Mouse (Mus musculus) lung, postnatal 0 days (tissue): ENCODE data around the gene Farp1. TPM values are rescaled to one million over a fixed set of nuclear protein-coding genes. Genes with fewer than 3 reads are reported as not detected.
A peak's percentile ranks its signal among the peaks of the same experiment; 100 is the strongest.

ENCODE experiments used
- ATAC-seq: fragments of 200-750 bp; cut with Nextera tagmentation; 2 replicates; pipeline ENCODE4 v1.8.0; 2017; ENCODE audit warnings: moderate library complexity
- DNase-seq: peaks from one replicate; pipeline ENCODE4 v3.0.0-alpha.2; 2016; ENCODE audit warnings: low spot score
- H3K27ac ChIP-seq: fragments of 300-500 bp; sonication (generic); 2 replicates; pipeline ENCODE4 v1.5.1; 2014; ENCODE audit warnings: antibody characterized with exemption, mild to moderate bottlenecking, low read length, mixed read lengths
- H3K27me3 ChIP-seq: fragments of 300-500 bp; sonication (generic); replicated peaks from 2 replicates; pipeline ENCODE4 v1.6.1; 2014; ENCODE audit warnings: low read length, mixed read lengths; ENCODE audit not compliant: insufficient read depth
- H3K36me3 ChIP-seq: fragments of 300-500 bp; sonication (generic); 2 replicates; pipeline ENCODE4 v1.6.1; 2014; ENCODE audit warnings: low read length, mixed read lengths; ENCODE audit not compliant: insufficient read depth
- H3K4me1 ChIP-seq: fragments of 300-500 bp; sonication (generic); 2 replicates; pipeline ENCODE4 v1.6.1; 2014; ENCODE audit warnings: antibody characterized with exemption, low read depth, low read length, mixed read lengths; ENCODE audit not compliant: insufficient read depth
- H3K4me2 ChIP-seq: fragments of 300-500 bp; sonication (generic); replicated peaks from 2 replicates; pipeline ENCODE4 v1.6.1; 2014; ENCODE audit warnings: low read depth, mild to moderate bottlenecking, low read length, moderate library complexity, mixed read lengths
- H3K4me3 ChIP-seq: fragments of 300-500 bp; sonication (generic); 2 replicates; pipeline ENCODE4 v1.5.1; 2014; ENCODE audit warnings: low read depth, low read length
- H3K9ac ChIP-seq: fragments of 300-500 bp; sonication (generic); replicated peaks from 2 replicates; pipeline ENCODE4 v1.6.1; 2014; ENCODE audit warnings: low read depth, mild to moderate bottlenecking
- H3K9me3 ChIP-seq: fragments of 300-500 bp; sonication (generic); 2 replicates; pipeline ENCODE4 v1.6.1; 2016; ENCODE audit warnings: low read length, mixed read lengths
- CTCF ChIP-seq: IDR thresholded peaks from 2 replicates; pipeline ENCODE4 v1.5.1; 2016; ENCODE audit warnings: antibody characterized with exemption, mild to moderate bottlenecking
- EP300 ChIP-seq: IDR thresholded peaks from 2 replicates; pipeline ENCODE4 v1.6.1; 2016; ENCODE audit warnings: antibody characterized with exemption, mild to moderate bottlenecking, control low read depth
- WGBS: fragments of 180-500 bp; shearing (Covaris S2); extraction: QIAGEN DNeasy Blood & Tissue Kit; methylation state at CpG from one replicate; pipeline ENCODE4 v1.1.7; 2014; 5-methylcytosine and 5-hydroxymethylcytosine counted together
- polyA plus RNA-seq: library from polyadenylated mRNA; unstranded; fragments of >200 nt; fragmentation: Nextera tagmentation; extraction: Ambion mirVana; gene quantifications from 2 replicates; pipeline ENCODE4 v1.2.1, GENCODE M21; 2015

Gene Farp1
- polyA plus RNA-seq, 1 experiment from 2014 or later = 17.9 TPM

DNA sequence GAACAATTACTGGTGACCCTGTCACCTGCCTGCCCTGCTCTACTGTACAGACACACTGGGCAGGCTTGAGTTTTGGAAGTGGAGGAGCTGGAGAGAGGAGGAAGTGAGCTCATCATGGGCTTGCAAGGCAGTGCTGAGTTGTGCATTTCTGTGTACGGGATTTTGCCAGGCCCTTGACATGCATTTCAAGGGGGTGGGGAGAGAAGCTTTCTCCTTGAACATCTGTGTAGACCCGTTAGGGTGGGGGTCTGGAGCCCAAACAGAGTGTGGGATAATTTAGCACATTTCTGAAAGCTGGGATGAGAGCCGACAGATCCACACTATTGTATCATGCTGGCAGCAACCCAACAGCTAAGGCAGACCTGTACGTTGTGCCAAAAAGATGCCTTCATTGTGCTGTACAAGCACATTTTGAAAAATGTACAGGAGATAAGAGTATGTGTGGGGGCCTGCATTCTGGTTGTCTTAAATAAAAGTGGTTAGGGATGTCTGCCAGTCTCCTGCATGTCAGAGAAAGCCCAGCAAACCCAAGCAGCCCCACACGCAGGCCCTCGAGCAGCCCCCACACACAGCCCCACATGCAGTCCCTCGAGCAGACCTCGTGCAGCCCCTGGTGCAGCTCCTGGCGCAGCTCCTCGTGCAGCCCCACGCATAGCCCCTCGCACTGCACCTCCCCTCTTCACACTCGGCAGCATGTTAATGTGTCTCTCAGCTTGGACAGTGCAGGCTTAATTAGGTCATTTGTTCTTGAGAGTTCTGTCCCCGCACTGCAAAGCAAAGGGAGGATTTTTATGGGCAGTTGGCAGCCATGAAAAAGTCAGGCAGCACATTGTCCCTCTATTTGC lies 27.5 kb downstream of the Farp1 start:
- TF ChIP-seq EP300 (no peak), CTCF (no peak)
- Histone ChIP-seq H3K27ac (0 out of 2 replicates have a peak overlapping the region, but pooled peaks have one; percentile 20), H3K4me3 (no peak overlapping the region), H3K4me2 (peak overlapping the region; percentile 8; the same call in 1 of the 2 replicates), H3K9me3 (no peaks in the 10 kb centered on the region), H3K9ac (no peak overlapping the region), H3K36me3 (no peaks in the 10 kb centered on the region), H3K4me1 (peaks cover 14% of the 10 kb centered on the region; the same call in 1 of the 2 replicates), H3K27me3 (no peaks in the 10 kb centered on the region)
- WGBS = 18% methylated on average over 14 of the region's 14 CpGs
- ATAC-seq = peak; percentile 75
- DNase-seq = peak; percentile 77

DNA sequence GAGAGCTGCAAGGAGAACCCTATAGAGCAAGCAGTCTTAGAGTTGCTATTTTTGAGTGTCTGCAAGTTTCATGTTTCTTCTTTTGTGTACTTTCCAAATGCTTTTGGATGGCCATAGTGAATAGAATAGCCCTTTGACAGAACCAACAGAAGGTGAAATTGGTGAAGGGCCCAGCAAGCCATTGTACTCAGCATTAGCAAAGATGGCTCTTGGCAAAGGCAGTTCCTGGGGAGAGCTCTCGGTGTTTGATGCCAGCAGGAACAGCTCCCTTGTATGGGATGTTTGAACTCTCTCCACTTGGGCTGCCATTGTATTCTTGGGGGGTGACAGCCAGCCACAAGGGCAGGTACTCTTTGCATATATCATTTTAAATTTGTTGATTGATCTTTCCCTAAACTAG lies 29.7 kb downstream of the Farp1 start:
- no peak overlapping the region for H3K27ac ChIP-seq
- no peaks in the 10 kb centered on the region for H3K27me3 ChIP-seq
- H3K9me3 ChIP-seq = no peaks in the 10 kb centered on the region
- H3K4me1 ChIP-seq = peaks cover 14% of the 10 kb centered on the region; the same call in 1 of the 2 replicates
- no peak overlapping the region for H3K4me2 ChIP-seq
- no peak overlapping the region for H3K4me3 ChIP-seq
- ATAC-seq = no peak
- no peak overlapping the region for H3K9ac ChIP-seq
- H3K36me3 ChIP-seq = no peaks in the 10 kb centered on the region
- 45% methylated on average over 1 of the region's 1 CpGs for WGBS
- no peak for DNase-seq
- TF ChIP-seq CTCF = no peak
- TF ChIP-seq EP300 = no peak

DNA sequence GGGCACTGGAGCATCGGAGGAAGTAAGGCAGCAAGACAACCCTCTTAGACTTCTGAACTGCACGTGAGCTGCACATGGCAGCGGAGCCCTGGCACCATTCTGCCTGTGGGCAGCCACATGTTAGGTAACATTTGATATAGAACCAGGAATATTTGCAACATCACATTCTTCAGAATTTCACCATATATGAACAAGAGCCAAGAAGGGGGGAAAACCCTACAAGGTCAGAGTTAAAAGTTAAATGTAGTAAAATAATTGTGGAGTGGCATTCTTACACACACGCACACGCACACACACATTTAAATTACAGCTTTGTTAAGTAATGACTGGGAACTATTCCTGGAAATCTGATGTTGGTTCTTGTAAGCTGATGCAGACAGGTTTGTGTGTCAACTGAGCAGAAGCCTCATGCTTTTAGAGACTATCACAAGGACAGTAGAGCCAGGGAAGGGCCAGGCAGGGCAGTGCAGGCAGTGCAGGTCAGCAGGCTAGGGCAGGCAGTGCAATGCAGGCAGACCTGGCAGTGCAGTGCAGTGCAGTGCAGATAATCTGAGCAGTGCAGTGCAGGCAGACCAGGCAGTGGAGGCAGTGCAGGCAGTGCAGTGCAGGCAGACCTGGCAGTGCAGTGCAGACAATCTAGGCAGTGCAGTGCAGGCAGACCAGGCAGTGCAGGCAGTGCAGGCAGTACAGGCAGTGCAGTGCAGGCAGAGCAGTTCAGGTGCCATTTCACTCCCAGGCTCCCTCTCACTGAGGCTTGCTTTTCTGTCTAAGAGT lies 38.3 kb downstream of the Farp1 start:
- Histone ChIP-seq H3K27me3 (no peaks in the 10 kb centered on the region), H3K36me3 (no peaks in the 10 kb centered on the region), H3K9me3 (no peaks in the 10 kb centered on the region), H3K4me2 (no peak overlapping the region), H3K9ac (no peak overlapping the region), H3K4me1 (peaks cover 3% of the 10 kb centered on the region; the same call in 1 of the 2 replicates), H3K27ac (no peak overlapping the region), H3K4me3 (no peak overlapping the region)
- TF ChIP-seq CTCF = no peak
- TF ChIP-seq EP300 = peak; percentile 54; the same call in 1 of the 2 replicates
- ATAC-seq (peak; percentile 72), DNase-seq (peak; percentile 70)
- 70% methylated on average over 5 of the region's 5 CpGs for WGBS

DNA sequence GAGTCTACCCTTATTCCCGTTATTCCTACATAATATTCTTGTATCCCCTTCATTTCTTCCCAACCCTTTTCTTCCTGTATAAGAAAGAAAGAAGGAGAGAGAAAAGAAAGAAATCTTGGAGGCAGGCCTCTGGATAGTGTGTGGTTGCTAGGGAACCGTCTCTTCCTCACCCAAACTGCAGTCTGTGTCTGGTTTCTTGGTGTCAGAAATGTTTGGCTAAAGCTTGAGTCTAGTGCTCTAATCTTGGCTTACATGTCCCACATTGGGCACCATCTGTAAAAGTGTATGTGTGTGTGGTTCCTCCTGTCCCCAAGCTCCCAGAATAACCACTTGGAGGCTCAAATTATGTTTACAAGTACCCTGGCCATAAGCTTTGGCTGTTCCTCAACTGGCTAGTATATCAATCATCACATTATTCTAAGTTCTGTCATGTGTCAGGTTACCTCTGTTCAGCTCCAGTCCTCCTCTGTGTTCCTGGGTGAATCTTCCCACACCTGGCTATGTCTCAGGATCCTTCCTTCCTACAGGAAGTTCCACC lies 39.3 kb downstream of the Farp1 start:
- Histone ChIP-seq H3K27ac (no peak overlapping the region), H3K9me3 (no peaks in the 10 kb centered on the region; the same call in 1 of the 2 replicates), H3K4me1 (peaks cover 3% of the 10 kb centered on the region; the same call in 1 of the 2 replicates), H3K36me3 (no peaks in the 10 kb centered on the region), H3K27me3 (no peaks in the 10 kb centered on the region), H3K9ac (no peak overlapping the region), H3K4me2 (no peak overlapping the region), H3K4me3 (no peak overlapping the region)
- WGBS = 88% methylated on average over 2 of the region's 2 CpGs
- TF ChIP-seq EP300 (no peak), CTCF (no peak)
- DNase-seq (no peak), ATAC-seq (no peak)

DNA sequence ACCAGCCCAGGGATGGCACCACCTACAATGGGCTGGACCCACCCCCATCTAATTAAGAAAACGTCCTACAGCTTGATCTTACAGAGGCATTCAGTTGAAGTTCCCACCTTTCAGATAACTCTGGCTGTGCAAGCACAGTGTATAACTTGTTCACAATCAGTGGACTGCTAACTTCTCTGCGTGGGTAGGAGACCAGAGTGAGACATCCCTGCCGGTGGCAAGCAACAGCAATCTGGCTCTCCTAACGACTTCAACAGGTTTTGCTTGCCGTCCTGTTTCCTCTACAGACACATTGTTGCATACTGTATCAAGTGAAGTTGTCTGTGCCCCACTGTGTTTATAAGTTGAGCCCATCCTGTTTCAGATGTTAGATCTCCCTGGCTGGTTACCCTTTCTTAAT lies 45.7 kb downstream of the Farp1 start:
- no peak overlapping the region for H3K4me3 ChIP-seq
- ATAC-seq (no peak), DNase-seq (no peak)
- no peak overlapping the region for H3K4me2 ChIP-seq
- H3K36me3 ChIP-seq = peaks cover 7% of the 10 kb centered on the region; the same call in 1 of the 2 replicates
- no peaks in the 10 kb centered on the region; the same call in 1 of the 2 replicates for H3K9me3 ChIP-seq
- peaks cover 5% of the 10 kb centered on the region; the same call in 1 of the 2 replicates for H3K4me1 ChIP-seq
- H3K27me3 ChIP-seq = no peaks in the 10 kb centered on the region
- no peak for TF ChIP-seq EP300
- no peak for TF ChIP-seq CTCF
- WGBS = 72% methylated on average over 5 of the region's 5 CpGs
- no peak overlapping the region for H3K27ac ChIP-seq
- H3K9ac ChIP-seq = no peak overlapping the region

DNA sequence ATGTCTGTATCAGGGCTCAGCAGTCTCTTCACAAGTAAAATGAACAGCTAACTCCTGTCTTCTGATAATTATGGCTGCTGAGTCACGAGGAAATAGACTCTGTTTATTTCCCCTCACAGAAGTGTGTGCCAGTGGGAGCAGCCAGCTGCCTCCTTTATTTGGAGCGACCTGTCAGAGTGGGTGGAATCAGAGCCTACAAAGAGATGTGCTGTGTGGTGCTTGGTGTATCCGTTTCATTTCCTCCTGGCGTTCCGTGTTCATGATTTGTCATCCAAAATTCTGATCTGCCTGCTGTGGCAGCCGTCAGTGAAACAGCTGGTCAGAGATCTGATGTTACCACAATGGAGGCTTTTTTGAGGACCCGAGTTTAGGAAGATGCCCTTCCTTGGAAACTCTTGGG lies 47.3 kb downstream of the Farp1 start:
- DNase-seq = peak; percentile 66
- peaks cover 7% of the 10 kb centered on the region; the same call in 1 of the 2 replicates for H3K36me3 ChIP-seq
- H3K4me2 ChIP-seq = no peak overlapping the region
- H3K4me1 ChIP-seq = peaks cover 5% of the 10 kb centered on the region; the same call in 1 of the 2 replicates
- no peak overlapping the region for H3K4me3 ChIP-seq
- no peak for TF ChIP-seq CTCF
- no peak for TF ChIP-seq EP300
- no peaks in the 10 kb centered on the region for H3K27me3 ChIP-seq
- H3K9ac ChIP-seq = no peak overlapping the region
- ATAC-seq = peak; percentile 78
- 30% methylated on average over 7 of the region's 7 CpGs for WGBS
- H3K9me3 ChIP-seq = no peaks in the 10 kb centered on the region; the same call in 1 of the 2 replicates
- H3K27ac ChIP-seq = no peak overlapping the region
